Mouse (Mus musculus) erythroblast, embryonic 14.5 days (primary cell): ENCODE measurements around the gene Ntn3.

ENCODE experiments used
- GATA1 ChIP-seq: IDR thresholded peaks from 2 replicates; pipeline ENCODE4 v1.6.1; 2012; ENCODE audit warnings: low read length, inconsistent platforms, mixed read lengths
- TAL1 ChIP-seq: IDR thresholded peaks from 3 replicates; pipeline ENCODE4 v1.6.1; 2012; ENCODE audit warnings: low read length, inconsistent platforms, mixed read lengths

- TF ChIP-seq TAL1, result no peak
- no peak for TF ChIP-seq GATA1
Observed at GRCm38 (mm10) chr17:24167120-24167519, 42.2 kb downstream of the Ntn3 start.
